Mouse (Mus musculus) fat pad, adult 2 months (tissue): ENCODE results near the gene Dnmbp.
"Not testable (repeated sequence)": the region's sequence is repeated elsewhere in the genome, so short reads cannot be mapped to it uniquely, and the experiment has no call there.

Experiments
- DNase-seq: peaks from one replicate; pipeline ENCODE4 v3.0.0-alpha.2; 2011; ENCODE audit warnings: low read depth, low spot score; ENCODE audit errors: extremely low read depth

Gene Dnmbp

GRCm38 (mm10) chr19:43939769-43940689, at the start of gene Dnmbp:
Dnmbp (minus strand) TSS chr19:43940191.
- DNase-seq: no peak

GRCm38 (mm10) chr19:43986069-43986794, 46.2 kb upstream of the Dnmbp start, which contains the start of gene Cpn1:
Cpn1 (minus strand) TSS chr19:43986556.
- DNase-seq: no peak

DNA sequence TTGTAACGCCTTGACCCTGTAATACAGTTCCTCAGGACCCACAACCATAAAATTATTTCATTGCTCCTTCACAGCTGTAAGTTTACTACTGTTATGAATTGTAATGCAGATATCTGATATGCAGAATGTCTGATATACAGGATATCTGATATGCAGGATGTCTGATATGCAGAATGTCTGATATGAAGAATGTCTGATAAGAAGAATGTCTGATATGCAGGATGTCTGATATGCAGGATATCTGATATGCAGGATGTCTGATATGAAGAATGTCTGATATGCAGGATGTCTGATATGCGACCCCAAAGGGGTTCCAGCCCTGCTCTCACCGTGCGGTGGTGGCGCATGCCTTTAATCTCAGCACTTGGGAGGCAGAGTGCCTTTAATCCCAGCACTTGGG, 42.0 kb upstream of the Dnmbp start:
- no peak for DNase-seq

- no peak for DNase-seq
Measured at GRCm38 (mm10) chr19:43980711-43981110, 40.7 kb upstream of the Dnmbp start.

DNA sequence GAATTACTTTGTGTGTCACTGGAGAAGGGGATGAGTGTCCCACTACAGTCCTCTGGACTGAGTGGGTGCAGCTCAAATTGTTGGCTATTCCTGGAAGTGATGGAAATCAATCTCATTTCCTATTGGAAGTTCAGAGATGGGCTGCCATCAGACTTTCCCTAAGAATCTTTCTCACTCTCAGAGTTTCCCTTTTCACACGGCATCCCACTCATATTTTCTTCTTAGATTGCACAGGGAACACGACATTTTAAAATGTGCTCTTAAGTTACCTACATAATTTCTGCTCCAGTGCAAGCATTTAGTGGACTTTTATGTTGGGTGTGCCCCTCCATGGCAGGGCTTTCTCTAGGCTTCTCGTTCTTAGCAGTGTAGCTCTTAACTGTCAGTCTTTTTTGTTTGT, 37.8 kb upstream of the Dnmbp start:
- DNase-seq: no peak

DNA sequence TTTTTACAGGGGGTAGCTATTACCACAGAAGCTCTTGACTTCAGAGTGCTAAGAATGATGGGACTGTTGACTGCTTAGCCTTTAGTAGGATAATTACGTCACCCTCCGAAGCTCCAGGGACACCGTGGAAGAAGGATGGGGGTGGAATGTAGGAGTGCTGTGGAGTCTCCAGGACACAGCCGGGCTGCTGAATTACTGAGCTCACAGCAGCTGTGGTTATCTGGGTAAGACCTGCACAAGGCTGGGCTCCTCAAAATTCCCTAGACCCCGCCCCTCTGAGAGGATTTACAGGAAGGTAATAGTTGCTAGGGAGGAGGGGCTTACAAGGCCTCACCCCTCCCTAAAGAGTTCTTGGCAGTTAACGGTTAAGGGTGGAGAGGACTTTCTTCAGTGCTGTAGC, 36.7 kb upstream of the Dnmbp start:
- DNase-seq: no peak

- DNase-seq: no peak
Measured at GRCm38 (mm10) chr19:43974221-43974620, 34.2 kb upstream of the Dnmbp start.

DNA sequence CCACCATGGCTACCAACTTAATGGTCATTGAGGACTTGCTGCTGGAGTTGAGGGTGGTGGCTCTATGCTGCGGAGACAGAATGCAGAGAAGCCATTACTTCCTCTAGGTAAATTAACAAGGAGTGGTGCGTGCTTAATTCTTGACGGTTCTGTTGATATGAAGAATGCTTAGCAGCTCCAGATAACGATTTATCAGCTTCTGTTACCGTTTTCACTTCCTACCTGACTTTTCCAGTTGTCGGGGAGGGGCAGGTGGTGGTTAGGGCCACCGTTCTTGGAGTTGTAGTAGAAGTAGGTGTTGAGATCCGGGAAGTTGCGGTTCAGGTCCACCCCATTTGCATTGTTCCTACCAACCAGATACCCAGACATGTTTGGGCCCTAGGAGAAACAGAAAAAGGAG, 33.7 kb upstream of the Dnmbp start:
- no peak for DNase-seq

DNA sequence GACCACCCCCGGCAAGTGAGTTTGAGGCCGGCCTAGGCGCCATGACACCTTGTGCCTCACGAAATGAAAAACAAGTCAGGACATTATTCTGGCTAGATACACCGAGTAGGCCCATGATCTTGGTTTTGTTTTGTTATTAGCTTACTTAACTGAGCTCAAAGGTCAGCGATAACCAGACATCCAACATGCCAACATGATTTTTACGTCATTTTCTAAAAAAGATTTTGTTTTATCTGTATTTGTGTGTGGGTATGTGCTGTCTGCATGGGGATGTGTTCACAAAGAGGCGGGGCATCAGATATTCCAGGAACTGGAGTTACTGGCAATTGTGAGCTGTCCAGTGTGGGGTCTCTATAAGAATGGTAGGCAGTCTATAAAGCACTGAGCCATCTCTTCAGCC, 32.1 kb upstream of the Dnmbp start:
- no peak for DNase-seq

- DNase-seq: no peak
Measured at GRCm38 (mm10) chr19:43968436-43969026, 28.5 kb upstream of the Dnmbp start.

DNA sequence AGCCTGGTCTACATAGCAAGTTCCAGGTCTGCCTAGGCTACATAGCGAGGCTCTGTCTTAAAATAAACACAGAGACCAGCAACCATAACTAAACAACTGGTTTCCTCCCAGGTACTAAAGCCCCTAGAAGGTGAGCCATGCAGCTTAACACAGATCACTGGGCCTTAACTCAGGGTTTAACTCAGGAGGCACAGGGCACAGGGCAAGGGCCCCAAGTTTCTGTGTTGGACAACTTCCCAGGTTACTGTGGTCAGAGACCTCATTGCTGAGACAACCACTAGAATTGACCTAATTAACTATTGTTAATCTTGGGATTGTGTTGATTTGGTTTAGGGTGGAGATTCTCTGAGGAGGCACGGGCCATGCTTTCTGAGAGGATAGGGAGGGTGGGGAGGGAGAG, 26.5 kb upstream of the Dnmbp start:
- DNase-seq: no peak

- DNase-seq: no peak
Measured at GRCm38 (mm10) chr19:43965496-43966085, 25.6 kb upstream of the Dnmbp start.

GRCm38 (mm10) chr19:43962795-43963194, 22.8 kb upstream of the Dnmbp start:
- no peak for DNase-seq

- DNase-seq: no peak
Measured at GRCm38 (mm10) chr19:43961185-43961584, 21.2 kb upstream of the Dnmbp start.

- DNase-seq: no peak
Measured at GRCm38 (mm10) chr19:43960014-43960413, 20.0 kb upstream of the Dnmbp start.

GRCm38 (mm10) chr19:43959162-43959561, 19.2 kb upstream of the Dnmbp start:
- no peak for DNase-seq

DNA sequence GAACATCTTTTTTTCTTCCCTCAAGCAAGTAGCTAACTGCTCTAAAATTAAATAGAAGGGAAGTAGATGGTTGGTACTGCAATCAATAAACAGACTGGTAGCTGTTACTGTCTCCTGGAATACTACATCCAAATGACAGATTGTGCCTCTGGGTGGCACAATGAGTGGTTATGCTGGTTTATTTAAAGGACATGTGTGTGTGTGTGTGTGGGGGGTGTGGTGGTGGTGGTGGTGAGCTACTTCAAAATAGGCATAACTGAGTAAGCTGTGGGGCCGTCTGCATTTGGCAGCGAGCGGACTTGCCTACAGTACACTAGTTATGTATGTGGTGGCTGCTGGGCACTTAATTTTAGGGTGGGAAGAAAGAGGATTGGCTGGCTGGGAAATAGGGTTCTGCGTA, 17.9 kb upstream of the Dnmbp start:
- DNase-seq: no peak

DNA sequence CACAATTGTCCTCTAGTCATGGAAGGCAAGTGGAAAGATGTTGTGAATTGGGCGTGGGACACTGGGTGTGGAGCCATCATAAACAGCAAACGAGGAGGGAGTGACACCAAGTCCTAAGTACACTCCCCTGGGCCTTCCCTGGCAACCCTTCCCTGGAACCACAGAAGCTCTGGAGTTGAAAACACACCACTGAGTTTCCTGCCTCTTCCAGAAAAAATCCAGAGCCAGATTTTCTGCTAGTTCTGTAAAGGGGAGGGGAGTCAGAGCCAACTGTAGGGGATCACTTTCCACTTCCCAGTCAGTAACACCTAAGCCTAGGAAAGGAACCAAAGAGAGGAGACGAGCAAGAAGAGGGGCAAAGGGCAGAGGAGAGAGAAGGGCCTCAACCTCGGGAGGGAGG, 17.4 kb upstream of the Dnmbp start:
- no peak for DNase-seq

- no peak for DNase-seq
Measured at GRCm38 (mm10) chr19:43955266-43955665, 15.3 kb upstream of the Dnmbp start.

GRCm38 (mm10) chr19:43954864-43955263, 14.9 kb upstream of the Dnmbp start:
- DNase-seq: no peak

GRCm38 (mm10) chr19:43952936-43953335, 12.9 kb upstream of the Dnmbp start:
- DNase-seq: not testable (repeated sequence)
